Mouse (Mus musculus): Measurements from ENCODE around the gene Hivep3. TPM values are rescaled to one million over a fixed set of nuclear protein-coding genes. Genes with fewer than 3 reads are reported as not detected.

Gene Hivep3
- total and polyA plus RNA-seq, 3 experiments: not detected

DNA sequence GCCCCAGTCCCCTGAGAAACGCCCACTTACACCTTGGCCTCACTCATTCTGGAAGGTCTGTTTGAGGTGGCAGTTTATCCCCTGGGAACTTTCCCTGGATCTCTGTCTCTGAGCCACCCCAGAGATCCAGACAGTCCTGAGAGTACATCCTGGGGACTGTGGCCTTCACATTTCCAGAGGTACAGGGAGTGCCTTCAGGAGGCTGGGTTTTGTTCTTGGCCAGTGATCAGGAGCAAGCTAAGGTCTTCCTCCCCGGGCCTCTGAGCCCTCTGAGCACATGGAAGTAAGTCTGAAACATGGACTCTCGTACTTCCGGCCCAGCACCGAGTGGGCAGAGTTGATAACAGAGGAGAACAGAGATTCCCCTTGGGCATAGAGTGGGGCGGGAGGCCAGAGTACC, 391.1 kb downstream of the Hivep3 start:
- TF ChIP-seq KAT2A (conservative IDR thresholded peaks at IDR 0.05; ENCODE audit: low read depth, low read length) (no peak), MAZ (IDR thresholded peaks at IDR 0.05; ENCODE audit: low read depth, low read length) (no peak), POLR2A (IDR thresholded peaks at IDR 0.05; ENCODE audit: control insufficient read depth in 1 of 2, insufficient read depth in 1 of 2, low read depth in 1 of 2, low read length in 2 of 2, poor library complexity in 1 of 2) (no peak), ELF1 (IDR thresholded peaks at IDR 0.05; ENCODE audit: low read depth, low read length) (no peak), TAL1 (IDR thresholded peaks at IDR 0.05; ENCODE audit: low read length) (no peak), EP300 (IDR thresholded peaks at IDR 0.05; ENCODE audit: low read depth in 1 of 2, low read length in 2 of 2) (no peak), BHLHE40 (IDR thresholded peaks at IDR 0.05; ENCODE audit: borderline replicate concordance, low read depth, low read length) (no peak), USF2 (IDR thresholded peaks at IDR 0.05; ENCODE audit: borderline replicate concordance in 1 of 2, insufficient read depth in 1 of 2, low read depth in 1 of 2, low read length in 2 of 2) (no peak), POLR2AphosphoS5 (IDR thresholded peaks at IDR 0.05; ENCODE audit: borderline replicate concordance, low read depth, low read length) (no peak), MEF2A (IDR thresholded peaks at IDR 0.05; ENCODE audit: extremely low read depth, insufficient replicate concordance, low read depth, low read length, poor library complexity, severe bottlenecking) (no peak)
- no peaks in the 10 kb centered on the region for H3K9me3 ChIP-seq (replicated peaks; ENCODE audit: insufficient read depth, low read length)
- H3K27ac ChIP-seq (ENCODE audit: control insufficient read depth, low read depth, low read length): no peak overlapping the region
- H3K4me1 ChIP-seq (ENCODE audit: control insufficient read depth in 1 of 2, insufficient read depth in 2 of 2, low read length in 2 of 2): no peaks in the 10 kb centered on the region
- no peak overlapping the region for H3K4me3 ChIP-seq (ENCODE audit: control insufficient read depth in 1 of 2, insufficient read depth in 1 of 2, low read depth in 2 of 2, low read length in 2 of 2)
- no peak overlapping the region for H3K9ac ChIP-seq (ENCODE audit: control insufficient read depth, low read depth, low read length, poor library complexity, severe bottlenecking)
- no peaks in the 10 kb centered on the region for H3K79me2 ChIP-seq (ENCODE audit: control insufficient read depth, insufficient read depth, low read length, poor library complexity)
- no peaks in the 10 kb centered on the region for H3K36me3 ChIP-seq (ENCODE audit: control insufficient read depth in 1 of 2, insufficient read depth in 2 of 2, low read length in 2 of 2)
- H3K27me3 ChIP-seq (ENCODE audit: control insufficient read depth in 1 of 2, insufficient read depth in 2 of 2, low read length in 2 of 2): no peaks in the 10 kb centered on the region
- DNase-seq (ENCODE audit: low read depth, low spot score): no peak

DNA sequence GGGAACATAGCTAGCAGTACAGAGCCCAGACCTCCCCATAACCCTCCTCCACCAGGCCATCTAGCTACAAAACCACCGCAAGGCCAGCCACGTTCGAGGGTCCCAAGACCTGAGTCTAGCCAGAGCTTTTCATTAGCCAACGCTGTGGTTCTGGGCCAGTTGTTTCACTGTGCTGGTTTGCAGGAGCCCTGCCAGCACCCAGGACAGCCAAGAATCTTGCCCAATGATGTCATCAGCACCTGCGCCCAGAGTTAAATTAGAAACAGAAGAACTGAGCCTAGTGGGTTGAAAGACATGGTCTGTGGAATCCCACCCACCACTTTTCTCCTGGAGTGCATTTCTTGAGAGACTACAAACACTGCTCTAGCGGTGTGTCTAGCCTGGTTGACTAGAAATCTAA, 392.5 kb downstream of the Hivep3 start:
- Histone ChIP-seq H3K27me3 (ENCODE audit: control insufficient read depth in 1 of 2, insufficient read depth in 2 of 2, low read length in 2 of 2) (no peaks in the 10 kb centered on the region), H3K4me3 (ENCODE audit: control insufficient read depth in 1 of 2, insufficient read depth in 1 of 2, low read depth in 2 of 2, low read length in 2 of 2) (no peak overlapping the region), H3K79me2 (ENCODE audit: control insufficient read depth, insufficient read depth, low read length, poor library complexity) (no peaks in the 10 kb centered on the region), H3K27ac (ENCODE audit: control insufficient read depth, low read depth, low read length) (no peak overlapping the region), H3K9me3 (replicated peaks; ENCODE audit: insufficient read depth, low read length) (no peaks in the 10 kb centered on the region), H3K36me3 (ENCODE audit: control insufficient read depth in 1 of 2, insufficient read depth in 2 of 2, low read length in 2 of 2) (no peaks in the 10 kb centered on the region), H3K4me1 (ENCODE audit: control insufficient read depth in 1 of 2, insufficient read depth in 2 of 2, low read length in 2 of 2) (no peaks in the 10 kb centered on the region), H3K9ac (ENCODE audit: control insufficient read depth, low read depth, low read length, poor library complexity, severe bottlenecking) (no peak overlapping the region)
- TF ChIP-seq USF2 (IDR thresholded peaks at IDR 0.05; ENCODE audit: borderline replicate concordance in 1 of 2, insufficient read depth in 1 of 2, low read depth in 1 of 2, low read length in 2 of 2) (no peak), ZKSCAN1 (IDR thresholded peaks at IDR 0.05; ENCODE audit: low read depth, low read length) (no peak), ETS1 (IDR thresholded peaks at IDR 0.05; ENCODE audit: low read depth, low read length) (no peak), BHLHE40 (IDR thresholded peaks at IDR 0.05; ENCODE audit: borderline replicate concordance, low read depth, low read length) (no peak)
- DNase-seq (ENCODE audit: low read depth, low spot score): no peak

DNA sequence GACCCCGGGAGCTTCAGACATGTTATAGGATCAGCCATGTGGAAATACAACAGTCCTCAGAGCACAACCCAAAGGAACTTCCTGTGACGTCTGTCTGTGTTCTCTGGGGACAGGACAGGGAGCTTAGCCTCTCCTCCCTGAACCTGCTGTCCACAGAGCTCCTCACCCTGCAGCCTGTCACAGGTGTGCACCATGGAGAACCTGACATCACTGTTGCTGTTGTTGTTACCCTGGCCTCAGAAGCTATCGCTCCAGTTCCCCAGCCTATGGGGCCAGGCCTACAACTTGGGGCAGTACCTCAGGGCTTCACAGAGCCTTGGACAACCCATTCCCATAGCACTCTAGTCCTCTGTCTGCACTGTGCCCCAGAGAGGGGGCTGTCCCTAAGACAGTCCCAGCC, 393.7 kb downstream of the Hivep3 start:
- no peak overlapping the region for H3K9ac ChIP-seq (ENCODE audit: control insufficient read depth, low read depth, low read length, poor library complexity, severe bottlenecking)
- no peak for TF ChIP-seq NRF1 (IDR thresholded peaks at IDR 0.05; ENCODE audit: insufficient read depth, low read depth, low read length, poor library complexity, severe bottlenecking)
- no peak for TF ChIP-seq TAL1 (IDR thresholded peaks at IDR 0.05; ENCODE audit: low read length)
- TF ChIP-seq USF2 (IDR thresholded peaks at IDR 0.05; ENCODE audit: borderline replicate concordance in 1 of 2, insufficient read depth in 1 of 2, low read depth in 1 of 2, low read length in 2 of 2): no peak
- no peak for TF ChIP-seq TBP (IDR thresholded peaks at IDR 0.05; ENCODE audit: low read depth, low read length)
- TF ChIP-seq MAFK (IDR thresholded peaks at IDR 0.05; ENCODE audit: borderline replicate concordance, low read depth, low read length): no peak
- no peak for TF ChIP-seq KAT2A (conservative IDR thresholded peaks at IDR 0.05; ENCODE audit: low read depth, low read length)
- no peak for TF ChIP-seq MYC (IDR thresholded peaks at IDR 0.05; ENCODE audit: low read depth, low read length)
- no peak for TF ChIP-seq MXI1 (IDR thresholded peaks at IDR 0.05; ENCODE audit: low read depth, low read length)
- TF ChIP-seq E2F4 (IDR thresholded peaks at IDR 0.05; ENCODE audit: borderline replicate concordance, low read depth, low read length): no peak
- TF ChIP-seq ETS1 (IDR thresholded peaks at IDR 0.05; ENCODE audit: low read depth, low read length): no peak
- no peak for TF ChIP-seq SIN3A (IDR thresholded peaks at IDR 0.05; ENCODE audit: low read length)
- TF ChIP-seq CHD2 (IDR thresholded peaks at IDR 0.05; ENCODE audit: low read length): no peak
- TF ChIP-seq USF1 (IDR thresholded peaks at IDR 0.05; ENCODE audit: low read depth, low read length): no peak
- TF ChIP-seq TCF12 (IDR thresholded peaks at IDR 0.05; ENCODE audit: low read depth, low read length): no peak
- no peak for TF ChIP-seq CTCF (IDR thresholded peaks at IDR 0.05 in 2 of 3, conservative IDR thresholded peaks at IDR 0.05 in 1 of 3; ENCODE audit: control insufficient read depth in 1 of 3, insufficient read depth in 1 of 3, low read depth in 2 of 3, low read length in 3 of 3, poor library complexity in 1 of 3, severe bottlenecking in 1 of 3)
- no peak for TF ChIP-seq MYB (IDR thresholded peaks at IDR 0.05; ENCODE audit: low read depth, low read length)
- H3K4me3 ChIP-seq (ENCODE audit: control insufficient read depth in 1 of 2, insufficient read depth in 1 of 2, low read depth in 2 of 2, low read length in 2 of 2): no peak overlapping the region
- H3K4me1 ChIP-seq (ENCODE audit: control insufficient read depth in 1 of 2, insufficient read depth in 2 of 2, low read length in 2 of 2): no peaks in the 10 kb centered on the region
- no peak overlapping the region for H3K27ac ChIP-seq (ENCODE audit: control insufficient read depth, low read depth, low read length)
- H3K9me3 ChIP-seq (replicated peaks; ENCODE audit: insufficient read depth, low read length): no peaks in the 10 kb centered on the region
- no peaks in the 10 kb centered on the region for H3K36me3 ChIP-seq (ENCODE audit: control insufficient read depth in 1 of 2, insufficient read depth in 2 of 2, low read length in 2 of 2)
- DNase-seq (ENCODE audit: low read depth, low spot score): no peak
- H3K79me2 ChIP-seq (ENCODE audit: control insufficient read depth, insufficient read depth, low read length, poor library complexity): no peaks in the 10 kb centered on the region
- no peaks in the 10 kb centered on the region for H3K27me3 ChIP-seq (ENCODE audit: control insufficient read depth in 1 of 2, insufficient read depth in 2 of 2, low read length in 2 of 2)

Data from MEL (cell line).